Mouse (Mus musculus) G1E (cell line): ENCODE measurements around the gene Mb. TPM values are rescaled to one million over a fixed set of nuclear protein-coding genes. Genes with fewer than 3 reads are reported as not detected.

Experiments
- ATAC-seq: 2 replicates; pipeline ENCODE4 v1.8.0; 2016; ENCODE audit warnings: mild to moderate bottlenecking; ENCODE audit not compliant: insufficient number of reproducible peaks, poor library complexity, low FRiP score, severe bottlenecking; ENCODE audit errors: extremely low read depth
- DNase-seq: peaks from one replicate; pipeline ENCODE4 v3.0.0; 2012; ENCODE audit warnings: low spot score
- H3K27me3 ChIP-seq: 2 replicates; pipeline ENCODE4 v1.6.1; 2012; ENCODE audit warnings: mild to moderate bottlenecking, low read length, inconsistent platforms; ENCODE audit not compliant: insufficient read depth
- H3K36me3 ChIP-seq: replicated peaks from 2 replicates; pipeline ENCODE3; 2012; ENCODE audit warnings: mild to moderate bottlenecking, inconsistent platforms
- H3K4me1 ChIP-seq: 2 replicates; pipeline ENCODE4 v1.6.1; 2012; ENCODE audit warnings: low read depth, low read length, inconsistent platforms, mixed read lengths; ENCODE audit not compliant: insufficient read depth
- H3K4me3 ChIP-seq: 2 replicates; pipeline ENCODE4 v1.5.1; 2012; ENCODE audit warnings: low read depth, mild to moderate bottlenecking, inconsistent platforms, low read length, moderate library complexity, mixed read lengths
- H3K9me3 ChIP-seq: replicated peaks from 2 replicates; pipeline ENCODE4 v1.6.1; 2012; ENCODE audit warnings: inconsistent platforms
- CTCF ChIP-seq: IDR thresholded peaks from 2 replicates; pipeline ENCODE4 v1.5.1; 2012; ENCODE audit warnings: low read depth, low read length, inconsistent platforms, mixed read lengths
- GATA1 ChIP-seq: IDR thresholded peaks from 2 replicates; pipeline ENCODE4 v1.6.1; 2012; ENCODE audit warnings: borderline replicate concordance, low read length, inconsistent platforms, mixed read lengths
- GATA2 ChIP-seq: IDR thresholded peaks from 2 replicates; pipeline ENCODE4 v1.6.1; 2012; ENCODE audit warnings: low read depth, low read length, inconsistent platforms, borderline replicate concordance
- POLR2AphosphoS5 ChIP-seq: IDR thresholded peaks from 2 replicates; pipeline ENCODE4 v1.6.1; 2012; ENCODE audit warnings: low read depth, low read length, inconsistent platforms; ENCODE audit not compliant: insufficient replicate concordance
- TAL1 ChIP-seq: conservative IDR thresholded peaks from 2 replicates; pipeline ENCODE4 v1.6.1; 2012; ENCODE audit warnings: low read depth, low read length, inconsistent platforms, mixed read lengths
- polyA plus RNA-seq: library from polyadenylated mRNA; stranded (reverse); fragments of >175 nt; gene quantifications from 2 replicates; pipeline ENCODE4 v1.2.3, GENCODE M21; 2012
- total RNA-seq, 2 experiments: library from RNA; stranded (forward) in 1 of 2; stranded (reverse) in 1 of 2; fragments of 200-1000 nt in 1 of 2; fragments of >200 nt in 1 of 2; fragmentation: Nextera tagmentation in 1 of 2; gene quantifications; 2 replicates each; pipeline ENCODE4 v1.2.3; 2014 to 2017

The Mb gene
- total and polyA plus RNA-seq, 3 experiments, result not detected

GRCm38 (mm10) chr15:77089249-77089648 lies 38.8 kb upstream of the Mb start:
- Histone ChIP-seq H3K36me3 (no peaks in the 10 kb centered on the region), H3K9me3 (no peaks in the 10 kb centered on the region), H3K4me1 (no peaks in the 10 kb centered on the region), H3K27me3 (no peaks in the 10 kb centered on the region), H3K4me3 (no peak overlapping the region)
- DNase-seq, result no peak
- TF ChIP-seq TAL1, result no peak
- TF ChIP-seq CTCF, result no peak
- TF ChIP-seq GATA2, result no peak
- TF ChIP-seq GATA1, result no peak
- no peak for TF ChIP-seq POLR2AphosphoS5
- ATAC-seq, result no peak

DNA sequence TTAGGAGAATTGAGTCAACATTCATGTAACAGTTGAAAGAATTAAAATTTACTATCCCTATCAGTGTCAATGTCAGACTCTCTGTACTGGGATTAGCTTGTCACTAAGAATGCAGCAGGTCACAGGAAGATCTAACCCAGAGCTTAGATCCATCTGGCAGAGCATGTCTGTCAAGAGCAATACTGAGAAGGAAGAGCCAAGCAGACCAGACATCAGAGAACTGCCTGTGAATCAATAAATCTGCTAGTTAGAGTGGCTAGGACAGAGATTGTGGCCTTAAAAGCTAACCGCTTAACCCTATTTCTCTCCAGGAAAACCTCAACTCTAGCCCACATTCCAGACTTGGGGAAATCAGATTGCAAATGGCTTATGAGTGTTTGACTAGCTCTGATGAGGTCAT lies 36.0 kb upstream of the Mb start:
- ATAC-seq (no peak), DNase-seq (no peak)
- no peaks in the 10 kb centered on the region for H3K27me3 ChIP-seq
- no peaks in the 10 kb centered on the region for H3K36me3 ChIP-seq
- no peaks in the 10 kb centered on the region for H3K4me1 ChIP-seq
- H3K9me3 ChIP-seq, result no peaks in the 10 kb centered on the region
- H3K4me3 ChIP-seq, result no peak overlapping the region
- TF ChIP-seq POLR2AphosphoS5 (no peak), CTCF (no peak), GATA1 (no peak), TAL1 (no peak), GATA2 (no peak)

- ATAC-seq (no peak), DNase-seq (no peak)
- no peak overlapping the region for H3K4me3 ChIP-seq
- TF ChIP-seq GATA2 (no peak), POLR2AphosphoS5 (no peak), GATA1 (no peak), TAL1 (no peak), CTCF (no peak)
- no peaks in the 10 kb centered on the region for H3K36me3 ChIP-seq
- no peaks in the 10 kb centered on the region for H3K4me1 ChIP-seq
- H3K27me3 ChIP-seq, result no peaks in the 10 kb centered on the region
- no peaks in the 10 kb centered on the region for H3K9me3 ChIP-seq
These were observed 35.3 kb upstream of the Mb start for GRCm38 (mm10) chr15:77085818-77086217.

GRCm38 (mm10) chr15:77081454-77081853 lies 31.0 kb upstream of the Mb start:
- Histone ChIP-seq H3K4me3 (no peak overlapping the region), H3K9me3 (no peaks in the 10 kb centered on the region), H3K27me3 (no peaks in the 10 kb centered on the region), H3K36me3 (no peaks in the 10 kb centered on the region), H3K4me1 (no peaks in the 10 kb centered on the region)
- DNase-seq (no peak), ATAC-seq (no peak)
- TF ChIP-seq CTCF (no peak), POLR2AphosphoS5 (no peak), TAL1 (no peak), GATA1 (no peak), GATA2 (no peak)

- no peak for TF ChIP-seq GATA1
- no peak for TF ChIP-seq POLR2AphosphoS5
- TF ChIP-seq GATA2, result no peak
- TF ChIP-seq TAL1, result no peak
- TF ChIP-seq CTCF, result no peak
- Histone ChIP-seq H3K4me3 (no peak overlapping the region), H3K9me3 (no peaks in the 10 kb centered on the region), H3K27me3 (no peaks in the 10 kb centered on the region), H3K36me3 (no peaks in the 10 kb centered on the region), H3K4me1 (no peaks in the 10 kb centered on the region)
- ATAC-seq (no peak), DNase-seq (no peak)
These were observed 30.3 kb upstream of the Mb start for GRCm38 (mm10) chr15:77080684-77081254.

DNA sequence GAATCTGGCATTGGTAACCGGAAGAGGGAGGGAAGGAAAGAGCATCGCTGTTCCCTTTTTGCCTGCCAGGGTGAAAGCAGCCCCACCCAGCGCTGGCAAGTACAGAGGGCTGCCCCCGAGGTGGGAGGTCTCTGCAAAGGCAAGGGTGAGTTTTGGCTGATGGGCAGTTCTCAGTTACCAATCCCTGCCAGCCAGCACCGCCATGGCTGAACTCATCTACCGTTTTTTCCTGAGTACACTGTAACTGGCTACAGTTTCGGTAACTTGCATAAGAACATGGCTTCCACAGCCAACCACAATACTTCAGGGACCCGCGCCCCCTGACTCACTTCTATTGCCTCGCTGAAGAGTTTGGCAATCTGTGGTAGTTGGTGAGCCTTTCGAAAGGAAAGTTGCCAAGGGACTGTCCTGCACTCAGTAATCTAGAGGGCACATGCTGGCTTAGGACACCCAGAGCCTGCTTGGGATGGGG lies 29.5 kb upstream of the Mb start:
- Histone ChIP-seq H3K36me3 (no peaks in the 10 kb centered on the region), H3K27me3 (no peaks in the 10 kb centered on the region), H3K4me1 (no peaks in the 10 kb centered on the region)

More for the DNA sequence above, 29.5 kb upstream of the Mb start:
- H3K9me3 ChIP-seq, result no peaks in the 10 kb centered on the region
- no peak for DNase-seq
- ATAC-seq, result no peak
- H3K4me3 ChIP-seq, result no peak overlapping the region
- no peak for TF ChIP-seq GATA2
- TF ChIP-seq GATA1, result no peak
- TF ChIP-seq CTCF, result no peak
